Mouse (Mus musculus) kidney, adult 2 months (tissue): ENCODE results near the gene Ulk4.

Experiments used
- CTCF ChIP-seq: fragments of 200-500 bp; conservative IDR thresholded peaks from 2 replicates; pipeline ENCODE4 v1.5.1; 2011; ENCODE audit warnings: low read depth, mild to moderate bottlenecking, control low read depth, low read length, moderate library complexity, mixed read lengths; ENCODE audit not compliant: insufficient read depth, insufficient read length
- POLR2A ChIP-seq: fragments of 200-500 bp; IDR thresholded peaks from one replicate; pipeline ENCODE4 v1.6.1; 2011; ENCODE audit warnings: low read depth, low read length, control low read depth

DNA sequence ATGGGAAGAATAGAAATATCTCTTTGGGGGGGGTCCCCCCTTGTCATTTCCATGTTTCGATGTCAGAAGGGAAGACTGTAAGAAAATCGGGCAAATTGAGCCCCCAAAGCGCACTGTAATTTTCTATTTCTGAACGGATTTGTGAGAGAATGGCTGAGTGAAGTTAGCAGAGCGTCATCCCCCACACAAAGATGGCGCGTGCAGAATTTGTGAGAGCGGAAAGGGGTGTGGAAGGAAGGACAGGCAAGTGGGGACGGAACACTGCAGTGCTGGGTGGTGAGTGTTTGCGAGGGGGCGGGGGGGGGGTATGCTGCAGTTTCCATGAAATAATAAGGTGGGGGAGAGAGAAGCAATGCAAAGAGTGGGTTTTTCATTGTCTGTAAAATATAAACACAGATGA is 347.9 kb downstream of the Ulk4 start, which contains the start of gene Ctnnb1:
- TF ChIP-seq CTCF: no peak
- TF ChIP-seq POLR2A: no peak
